Mouse (Mus musculus) MEL (cell line): ENCODE data around the gene Nrg4.

ENCODE experiments used
- CTCF ChIP-seq, 3 experiments: IDR thresholded peaks in 2 of 3; conservative IDR thresholded peaks in 1 of 3; 2 replicates each; pipeline ENCODE4 v1.5.1; 2011 to 2012; ENCODE audit warnings: low read length in 3 of 3, low read depth in 2 of 3, mild to moderate bottlenecking in 2 of 3, improper control_type of control experiment in 1 of 3, inconsistent platforms in 1 of 3, mixed read lengths in 1 of 3, moderate library complexity in 1 of 3; ENCODE audit not compliant: control insufficient read depth in 1 of 3, insufficient read depth in 1 of 3, poor library complexity in 1 of 3, severe bottlenecking in 1 of 3
- ETS1 ChIP-seq: IDR thresholded peaks from 2 replicates; pipeline ENCODE4 v1.6.1; 2012; ENCODE audit warnings: low read depth, mild to moderate bottlenecking, inconsistent platforms, low read length, improper control_type of control experiment, moderate library complexity
- POLR2A ChIP-seq, 2 experiments: IDR thresholded peaks; 2 replicates each; pipeline ENCODE4 v1.6.1; 2011 to 2012; ENCODE audit warnings: low read length in 2 of 2, mild to moderate bottlenecking in 2 of 2, control low read depth in 1 of 2, improper control_type of control experiment in 1 of 2, low read depth in 1 of 2, moderate library complexity in 1 of 2; ENCODE audit not compliant: control insufficient read depth in 1 of 2, insufficient read depth in 1 of 2, poor library complexity in 1 of 2
- SIN3A ChIP-seq: IDR thresholded peaks from 2 replicates; pipeline ENCODE4 v1.6.1; 2012; ENCODE audit warnings: low read length, improper control_type of control experiment, inconsistent platforms
- USF2 ChIP-seq, 2 experiments: IDR thresholded peaks; 2 replicates each; pipeline ENCODE4 v1.6.1; 2011 to 2012; ENCODE audit warnings: improper control_type of control experiment in 2 of 2, low read length in 2 of 2, borderline replicate concordance in 1 of 2, inconsistent platforms in 1 of 2, low read depth in 1 of 2, mild to moderate bottlenecking in 1 of 2; ENCODE audit not compliant: insufficient read depth in 1 of 2

DNA sequence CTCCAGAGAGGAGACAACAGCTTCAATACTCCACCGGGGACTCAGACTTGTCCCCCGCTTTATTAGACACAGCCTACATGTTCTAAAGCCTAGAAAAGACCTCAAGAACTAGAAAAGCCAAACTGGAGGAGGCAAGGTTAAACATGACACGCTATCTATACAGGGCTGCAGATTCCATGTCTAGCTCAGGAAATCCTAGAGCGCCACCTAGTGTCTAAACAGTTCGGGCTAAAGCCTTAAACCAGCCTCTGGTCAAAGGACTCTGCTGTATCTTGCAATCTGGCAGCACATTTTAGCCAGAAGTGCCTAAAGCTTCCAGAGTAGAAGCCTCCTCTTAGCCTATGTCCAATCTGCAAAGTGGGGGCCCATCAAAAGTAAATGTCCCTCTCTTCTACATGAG is 15.1 kb downstream of the Nrg4 start:
- TF ChIP-seq POLR2A (IDR thresholded peaks at IDR 0.05; ENCODE audit: control insufficient read depth in 1 of 2, insufficient read depth in 1 of 2, low read depth in 1 of 2, low read length in 2 of 2, poor library complexity in 1 of 2) (no peak), ETS1 (no peak), CTCF (IDR thresholded peaks at IDR 0.05 in 2 of 3, conservative IDR thresholded peaks at IDR 0.05 in 1 of 3; ENCODE audit: control insufficient read depth in 1 of 3, insufficient read depth in 1 of 3, low read depth in 2 of 3, low read length in 3 of 3, poor library complexity in 1 of 3, severe bottlenecking in 1 of 3) (peak; percentile 76 to 97 (median 86)), SIN3A (peak; percentile 40; the same call in 1 of the 2 replicates), USF2 (IDR thresholded peaks at IDR 0.05; ENCODE audit: borderline replicate concordance in 1 of 2, insufficient read depth in 1 of 2, low read depth in 1 of 2, low read length in 2 of 2) (no peak)
